Comparison of ENCODE assay signal across 8 mouse cellular contexts in genomic region chr2:92182981-92183501, GRCm38 (mm10).
DNase-seq lines count a peak whose midpoint lies in the region; ATAC-seq and TF ChIP-seq lines count a peak whose summit lies in the region.

No protein-coding gene starts in this region.

- H3K9ac ChIP-seq in embryonic facial prominence, embryonic 12.5 days = peak overlapping the region; percentile 90
- peak overlapping the region; percentile 81 for H3K9ac ChIP-seq in heart, adult 2 months (ENCODE audit: low read depth, low read length)
- H3K9ac ChIP-seq in limb, embryonic 12.5 days (replicated peaks) = peak overlapping the region; percentile 90
- H3K9ac ChIP-seq in midbrain, embryonic 14.5 days (replicated peaks; ENCODE audit: low read length) = peak overlapping the region; percentile 81

- no peaks in the 10 kb centered on the region for H3K27me3 ChIP-seq in embryonic facial prominence, embryonic 12.5 days
- no peaks in the 10 kb centered on the region for H3K27me3 ChIP-seq in heart, adult 2 months (ENCODE audit: control insufficient read depth, insufficient read depth, low read length)
- no peaks in the 10 kb centered on the region for H3K27me3 ChIP-seq in limb, embryonic 12.5 days
- no peaks in the 10 kb centered on the region for H3K27me3 ChIP-seq in midbrain, embryonic 14.5 days (ENCODE audit: control insufficient read depth, insufficient read depth, low read length)

- no peaks in the 10 kb centered on the region for H3K36me3 ChIP-seq in embryonic facial prominence, embryonic 12.5 days
- peaks cover 13% of the 10 kb centered on the region for H3K36me3 ChIP-seq in heart, adult 2 months (ENCODE audit: control insufficient read depth, insufficient read depth, low read length)
- H3K36me3 ChIP-seq in limb, embryonic 12.5 days = no peaks in the 10 kb centered on the region
- no peaks in the 10 kb centered on the region for H3K36me3 ChIP-seq in midbrain, embryonic 14.5 days (ENCODE audit: control insufficient read depth, insufficient read depth, low read length)

- H3K79me2 ChIP-seq in heart, adult 2 months (replicated peaks; ENCODE audit: control insufficient read depth, insufficient read depth, low read length) = 0 out of 2 replicates have a peak, but pooled peaks cover 1% of the 10 kb centered on the region

- intact Hi-C loops in heart, adult 2 months (cut with DNase I) = loop anchor here (5.0 kb wide), 3 partner anchors 126 to 249 kb away; partner anchors contain the start of gene Cry2

- WGBS in embryonic facial prominence, embryonic 12.5 days = 0% methylated on average over 41 of the region's 41 CpGs
- WGBS in heart, adult 2 months = under 1% methylated on average over 41 of the region's 41 CpGs
- WGBS in limb, embryonic 12.5 days = 0% methylated on average over 41 of the region's 41 CpGs
- under 1% methylated on average over 40 of the region's 41 CpGs for WGBS in midbrain, embryonic 14.5 days

- H3K9me3 ChIP-seq in embryonic facial prominence, embryonic 12.5 days = no peaks in the 10 kb centered on the region
- no peaks in the 10 kb centered on the region for H3K9me3 ChIP-seq in limb, embryonic 12.5 days
- no peaks in the 10 kb centered on the region for H3K9me3 ChIP-seq in midbrain, embryonic 14.5 days (ENCODE audit: control insufficient read depth, low read length)

- peaks cover 23% of the 10 kb centered on the region for H3K4me1 ChIP-seq in embryonic facial prominence, embryonic 12.5 days
- peaks cover 3% of the 10 kb centered on the region for H3K4me1 ChIP-seq in heart, adult 2 months (ENCODE audit: control insufficient read depth, insufficient read depth, low read length)
- H3K4me1 ChIP-seq in limb, embryonic 12.5 days (replicated peaks) = peaks cover 23% of the 10 kb centered on the region
- peaks cover 32% of the 10 kb centered on the region for H3K4me1 ChIP-seq in midbrain, embryonic 14.5 days (ENCODE audit: control insufficient read depth, insufficient read depth, low read length)

- H3K4me2 ChIP-seq in embryonic facial prominence, embryonic 12.5 days (replicated peaks) = peak overlapping the region; percentile 75
- peak overlapping the region; percentile 81 for H3K4me2 ChIP-seq in limb, embryonic 12.5 days
- H3K4me2 ChIP-seq in midbrain, embryonic 14.5 days (ENCODE audit: low read length) = peak overlapping the region; percentile 88

- ATAC-seq in embryonic facial prominence, embryonic 12.5 days (ENCODE audit: insufficient number of reproducible peaks, insufficient read depth, low FRiP score, low TSS enrichment) = peak; percentile 66
- peak; percentile 72 for ATAC-seq in limb, embryonic 12.5 days (ENCODE audit: insufficient number of reproducible peaks, insufficient read depth, low FRiP score, low TSS enrichment, low read depth)
- peak; percentile 82 for ATAC-seq in midbrain, embryonic 14.5 days (ENCODE audit: low FRiP score, low TSS enrichment)

- peak overlapping the region; percentile 74 for H3K4me3 ChIP-seq in embryonic facial prominence, embryonic 12.5 days
- peak overlapping the region; percentile 84 for H3K4me3 ChIP-seq in heart, adult 2 months
- peak overlapping the region; percentile 73 for H3K4me3 ChIP-seq in limb, embryonic 12.5 days (replicated peaks)
- peak overlapping the region; percentile 72 for H3K4me3 ChIP-seq in midbrain, embryonic 14.5 days (replicated peaks; ENCODE audit: low read depth, low read length)

- peak; percentile 53; the same call in 1 of the 2 replicates for TF ChIP-seq EP300 in heart, adult 2 months (IDR thresholded peaks at IDR 0.05; ENCODE audit: insufficient read depth, low read depth, low read length)

- no peak for TF ChIP-seq CTCF in heart, adult 2 months (IDR thresholded peaks at IDR 0.05)

- peak; percentile 75 for TF ChIP-seq POLR2A in heart, adult 2 months (IDR thresholded peaks at IDR 0.05; ENCODE audit: insufficient read depth, low read depth, low read length)

- DNase-seq in 3T3-L1 (ENCODE audit: low read depth, low spot score) = peak; percentile 89
- peak; percentile 78 to 79 for DNase-seq in adrenal gland, postnatal 36 days
- DNase-seq in heart, adult 2 months = peak; percentile 84 to 88
- peak; percentile 81 to 84 for DNase-seq in kidney, adult 8-10 months
- peak; percentile 95 for DNase-seq in midbrain, embryonic 14.5 days
- DNase-seq in spleen, adult 12 weeks (ENCODE audit: low spot score) = peak; percentile 58

- H3K27ac ChIP-seq in embryonic facial prominence, embryonic 12.5 days = peak overlapping the region; percentile 100
- peak overlapping the region; percentile 90 for H3K27ac ChIP-seq in heart, adult 2 months
- H3K27ac ChIP-seq in limb, embryonic 12.5 days = peak overlapping the region; percentile 100
- peak overlapping the region; percentile 100 for H3K27ac ChIP-seq in midbrain, embryonic 14.5 days (replicated peaks; ENCODE audit: low read depth, low read length)

Comparison
In these comparisons a context has a peak if more than half of its experiments do, and no peak if none do; other contexts are left out.
1. Peak in every context shown above with its lines: DNase-seq, ATAC-seq, H3K4me3 ChIP-seq and H3K27ac ChIP-seq.